Mouse (Mus musculus): ENCODE results near the gene Syngr1.

Gene Syngr1

DNA sequence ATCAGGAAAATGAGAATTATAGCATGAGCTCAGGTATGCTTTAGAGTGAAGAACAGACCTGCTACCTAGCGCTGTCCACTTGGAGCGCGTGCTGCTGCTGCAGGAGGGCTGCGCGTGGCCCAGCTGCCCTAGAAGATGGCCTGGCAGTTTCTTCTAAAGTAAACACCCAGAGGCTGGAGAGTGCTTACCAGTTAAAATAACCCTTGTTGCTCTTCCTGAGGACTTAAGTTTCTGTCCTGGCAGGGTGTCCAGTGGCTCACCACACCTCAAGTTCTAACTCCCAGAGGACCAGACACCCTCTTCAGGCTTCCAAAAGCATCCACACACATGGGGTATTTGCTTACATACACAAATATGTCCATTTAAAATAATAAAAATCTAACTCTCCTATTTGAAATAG, 54.3 kb downstream of the Syngr1 start:
- DNase-seq (ENCODE audit: low spot score) = no peak

DNA sequence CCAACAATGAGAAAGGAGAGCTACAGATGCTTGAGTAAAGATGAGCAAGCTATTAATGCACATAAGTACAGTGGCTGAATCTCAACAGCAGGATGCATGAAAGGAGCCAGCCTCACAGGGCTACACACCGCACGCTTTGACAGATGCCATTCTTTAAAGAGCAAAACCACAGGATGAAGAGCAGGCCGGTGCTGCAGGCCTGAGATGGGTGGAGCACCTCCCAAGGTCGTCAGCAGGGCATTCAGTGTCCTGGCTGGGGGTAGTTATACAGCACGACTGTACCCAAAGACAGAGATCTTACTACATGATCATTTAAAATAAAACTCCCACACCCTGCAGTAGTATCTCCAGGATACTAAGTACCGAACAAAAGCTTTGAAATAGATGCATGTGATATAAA, 55.0 kb downstream of the Syngr1 start:
- DNase-seq (ENCODE audit: low spot score) = no peak

DNA sequence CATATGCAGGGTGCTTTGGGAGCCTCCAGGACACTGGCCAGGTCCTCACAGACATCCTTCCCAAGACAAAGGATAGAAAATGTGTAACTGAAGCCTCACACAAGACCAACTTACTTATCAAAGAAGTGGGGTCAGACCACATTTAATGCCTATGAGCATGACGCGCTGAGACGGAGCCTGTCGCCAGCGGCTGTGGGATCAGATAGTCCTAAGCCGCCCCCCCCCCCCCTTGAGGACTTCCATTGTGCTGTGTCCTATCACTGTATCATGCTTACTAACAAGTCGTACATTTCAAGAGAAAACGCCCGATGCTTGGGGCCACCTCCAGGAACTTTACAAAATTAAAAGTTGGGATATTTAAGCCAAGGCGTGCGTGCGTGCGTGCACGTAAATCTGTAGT, 56.0 kb downstream of the Syngr1 start:
- no peak for DNase-seq (ENCODE audit: low spot score)

DNA sequence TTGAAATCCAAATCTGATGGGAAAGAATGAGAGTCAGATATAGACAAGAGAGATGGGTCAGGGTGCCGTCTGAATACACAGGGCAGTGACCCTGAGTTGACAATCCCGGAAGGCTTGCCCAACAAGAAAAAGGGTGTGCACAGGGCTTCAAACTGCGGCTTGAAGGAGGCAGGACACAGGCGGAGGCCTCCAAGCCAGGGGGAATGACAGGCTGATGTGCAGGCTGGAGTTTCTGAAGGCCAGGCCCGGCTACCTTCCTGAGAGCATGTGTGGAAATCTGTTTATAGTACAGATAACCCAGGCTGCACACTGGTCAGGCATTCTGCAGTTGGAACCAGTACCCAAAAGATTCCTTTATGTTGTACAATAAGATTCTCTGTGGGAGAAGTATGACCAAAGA, 56.4 kb downstream of the Syngr1 start:
- no peak for DNase-seq (ENCODE audit: low spot score)

DNA sequence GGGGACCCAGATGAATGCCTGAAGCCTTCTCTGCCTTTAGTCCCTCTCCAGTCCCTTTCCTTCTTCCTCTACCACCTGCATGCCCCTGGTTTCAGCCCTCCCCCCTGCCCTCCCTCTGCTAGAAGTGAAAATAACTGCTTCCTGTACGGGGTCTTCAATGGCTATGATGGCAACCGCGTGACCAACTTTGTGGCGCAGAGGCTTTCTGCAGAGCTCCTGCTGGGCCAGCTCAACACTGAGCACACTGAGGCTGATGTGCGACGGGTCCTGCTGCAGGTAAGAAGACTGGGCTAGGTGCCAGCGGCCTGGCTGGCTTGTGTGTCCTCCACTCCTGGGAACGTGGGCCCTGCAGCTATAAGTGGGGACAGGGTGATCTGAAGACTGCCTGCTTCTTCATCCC, 57.4 kb downstream of the Syngr1 start:
- peak; percentile 19 for DNase-seq (ENCODE audit: low spot score)

DNA sequence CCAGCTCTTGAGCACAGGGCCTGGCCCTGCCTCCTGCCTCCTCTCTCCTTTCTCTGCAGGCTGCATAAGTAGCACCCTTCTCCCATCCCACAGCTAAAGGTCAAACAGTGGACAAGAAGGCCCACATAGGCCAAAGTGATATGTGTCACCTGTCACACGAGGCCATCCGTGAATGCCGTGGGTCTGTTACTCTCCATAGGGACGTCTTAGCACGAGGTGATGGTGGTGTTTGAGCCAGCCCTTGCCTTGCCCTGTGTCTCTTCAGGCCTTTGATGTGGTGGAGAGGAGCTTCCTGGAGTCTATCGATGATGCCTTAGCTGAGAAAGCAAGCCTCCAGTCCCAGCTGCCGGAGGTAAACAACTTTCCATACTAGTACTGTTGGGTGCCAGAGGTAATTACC, 58.4 kb downstream of the Syngr1 start:
- DNase-seq (ENCODE audit: low spot score) = peak; percentile 70

DNA sequence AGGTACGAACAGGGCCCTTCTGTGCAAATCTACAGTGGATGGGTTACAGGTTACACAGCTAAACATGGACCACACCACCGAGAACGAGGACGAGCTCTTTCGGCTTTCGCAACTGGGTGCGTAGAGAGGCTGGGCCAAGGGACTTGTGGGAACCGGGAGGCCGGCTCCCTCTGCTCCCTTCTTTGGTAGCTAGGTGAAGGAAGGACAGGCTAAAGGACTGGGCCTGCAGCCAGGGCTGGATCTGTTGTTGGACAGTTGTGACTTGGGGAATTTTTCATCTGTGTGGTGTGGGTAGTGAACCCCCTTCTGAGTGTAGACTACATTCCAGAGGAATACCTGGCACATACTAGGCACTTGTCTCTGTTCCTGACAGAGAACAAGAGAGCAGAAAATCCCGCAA, 61.5 kb downstream of the Syngr1 start:
- no peak for DNase-seq (ENCODE audit: low spot score)

DNA sequence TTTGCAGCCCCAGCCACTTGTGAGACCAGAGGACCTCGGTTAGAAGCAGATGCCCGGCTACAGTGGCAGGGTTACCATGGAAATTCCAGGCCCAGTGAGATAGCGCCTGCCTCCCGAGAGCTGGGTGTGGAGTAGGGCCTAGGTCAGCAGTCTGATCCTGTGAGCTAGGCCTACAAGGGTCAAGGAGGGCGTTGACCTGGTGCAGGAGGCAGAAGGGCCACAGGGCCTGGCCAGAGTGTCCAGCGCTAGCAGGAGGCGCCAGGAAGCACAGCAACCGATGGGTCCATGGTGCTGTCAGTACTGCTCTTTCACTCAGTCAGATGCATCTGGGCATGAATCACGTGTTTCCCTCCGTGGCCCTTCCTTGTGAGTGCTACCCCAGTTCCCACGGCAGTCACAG, 62.6 kb downstream of the Syngr1 start:
- no peak for DNase-seq (ENCODE audit: low spot score)

DNA sequence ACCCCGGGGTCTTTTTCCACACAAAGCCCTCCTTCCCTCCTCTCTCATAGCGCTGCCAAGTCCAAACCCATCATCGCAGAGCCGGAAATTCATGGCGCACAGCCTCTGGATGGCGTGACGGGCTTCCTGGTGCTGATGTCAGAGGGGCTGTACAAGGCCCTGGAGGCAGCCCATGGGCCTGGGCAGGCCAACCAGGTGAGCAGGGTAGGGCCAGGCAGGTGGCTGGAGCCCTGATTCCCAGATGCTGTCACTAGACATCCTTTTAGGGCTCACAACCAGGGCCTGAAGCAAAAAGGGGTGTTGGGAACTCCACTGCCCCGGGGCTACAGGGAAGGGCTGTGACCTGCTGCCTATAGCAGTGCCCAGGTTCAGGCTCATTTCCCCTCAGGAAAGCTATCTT, 64.6 kb downstream of the Syngr1 start:
- DNase-seq (ENCODE audit: low spot score) = no peak

DNA sequence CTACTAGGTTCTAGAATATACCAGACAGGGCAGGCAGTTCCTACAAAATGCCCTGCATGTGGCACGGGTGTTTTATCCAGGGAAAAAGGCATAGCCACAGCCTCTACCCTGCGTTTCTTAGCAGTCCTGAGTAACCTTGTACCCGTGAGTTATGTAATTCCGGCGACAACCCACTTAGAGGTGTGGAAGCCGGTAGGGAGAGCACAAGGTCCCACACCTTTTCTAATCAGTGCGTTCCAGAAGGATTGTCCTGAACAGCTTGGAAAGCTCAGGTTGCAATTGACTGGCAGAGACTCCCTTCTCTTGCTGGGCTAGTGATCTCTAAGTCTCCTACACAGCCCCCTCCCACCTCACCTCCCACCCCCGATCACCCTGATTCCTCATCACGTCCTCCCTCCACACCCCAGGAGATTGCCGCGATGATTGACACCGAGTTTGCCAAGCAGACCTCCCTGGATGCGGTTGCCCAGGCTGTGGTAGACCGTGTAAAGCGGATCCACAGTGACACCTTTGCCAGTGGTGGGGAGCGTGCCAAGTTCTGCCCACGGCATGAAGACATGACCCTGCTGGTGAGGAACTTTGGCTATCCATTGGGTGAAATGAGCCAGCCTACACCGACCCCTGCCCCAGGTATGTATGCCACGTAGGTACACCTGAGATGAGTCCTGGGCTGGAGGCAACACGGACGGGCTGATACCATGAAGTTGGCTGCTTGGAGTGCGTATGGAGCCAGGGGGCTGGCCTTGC, 66.2 kb downstream of the Syngr1 start:
- DNase-seq (ENCODE audit: low spot score) = no peak

DNA sequence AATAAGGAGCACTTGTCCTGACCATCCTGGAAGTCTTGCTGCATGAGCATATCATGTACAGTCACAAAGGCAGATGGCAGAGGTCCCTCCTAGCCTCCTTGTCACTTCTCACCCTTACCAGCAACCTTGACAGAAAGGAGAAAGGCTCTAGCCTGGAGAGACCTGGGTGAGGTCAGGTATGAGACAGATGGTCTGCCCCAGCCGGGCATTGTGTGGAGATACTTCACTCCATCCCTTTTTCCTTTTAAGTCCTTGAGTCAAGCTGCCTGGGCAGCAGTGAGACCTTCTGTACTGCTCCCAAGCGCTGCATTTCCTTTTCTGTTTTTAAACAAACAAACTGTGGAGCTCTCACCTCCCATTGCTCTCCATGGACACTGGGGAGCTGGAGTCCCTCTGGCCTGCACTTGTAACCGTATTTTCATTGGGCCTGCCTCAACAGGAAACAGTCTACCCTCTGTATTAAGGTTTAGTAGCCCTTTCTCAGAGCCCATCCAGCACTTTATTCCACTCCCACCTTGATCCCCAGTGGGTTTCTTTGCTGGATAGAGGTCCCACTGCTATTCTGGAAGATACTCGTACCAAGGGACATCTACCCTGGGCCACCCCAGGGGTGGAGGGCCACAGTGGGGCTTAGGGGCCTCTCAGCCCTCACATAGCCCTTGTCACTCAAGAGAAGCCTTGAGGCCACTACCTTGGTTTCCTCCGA, 67.0 kb downstream of the Syngr1 start:
- no peak for DNase-seq (ENCODE audit: low spot score)

DNA sequence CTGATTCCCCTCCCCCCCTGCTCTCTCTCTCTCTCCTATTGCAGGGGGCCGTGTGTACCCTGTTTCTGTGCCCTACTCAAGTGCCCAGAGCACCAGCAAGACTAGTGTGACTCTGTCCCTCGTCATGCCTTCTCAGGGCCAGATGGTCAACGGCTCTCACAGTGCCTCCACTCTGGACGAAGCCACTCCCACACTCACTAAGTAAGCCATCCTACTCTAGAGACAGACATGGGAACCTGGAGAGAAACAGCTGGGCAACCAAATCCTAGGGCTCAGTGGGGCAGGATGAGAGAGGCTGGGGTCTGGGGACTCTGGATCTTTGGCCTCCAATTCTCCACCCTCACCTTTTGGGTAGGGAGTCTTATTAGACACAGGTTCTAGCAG, 67.6 kb downstream of the Syngr1 start:
- no peak for DNase-seq (ENCODE audit: low spot score)

DNA sequence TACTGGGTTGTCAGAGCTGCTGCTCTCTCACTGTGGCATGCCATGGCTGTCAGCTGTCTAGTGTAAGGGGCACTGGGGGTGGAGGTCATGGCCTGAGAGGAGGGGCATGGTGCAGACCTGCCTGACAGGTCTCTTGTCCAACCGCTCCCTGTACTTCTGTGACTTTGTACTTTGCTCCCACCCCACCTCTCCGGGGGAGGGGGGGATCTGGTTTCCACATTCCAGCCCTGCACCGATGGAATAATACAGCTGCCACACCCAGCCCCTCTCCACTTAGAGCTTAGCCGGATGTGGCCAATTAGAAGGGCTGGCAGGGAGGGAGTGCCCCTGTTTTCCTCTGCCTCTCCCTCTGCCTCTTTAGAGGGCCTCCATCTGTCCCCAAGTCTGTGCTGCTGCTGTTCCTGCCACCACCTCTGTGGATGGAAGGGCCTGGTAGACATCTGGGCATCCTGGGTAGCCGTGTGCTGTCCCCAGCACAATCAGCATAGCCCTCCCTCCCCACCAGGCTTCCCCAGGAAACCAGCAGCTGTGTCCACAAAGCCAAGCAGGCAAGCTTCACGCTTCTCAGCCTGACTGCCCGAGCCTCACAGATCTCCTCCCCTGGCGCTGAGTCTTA, 68.3 kb downstream of the Syngr1 start:
- DNase-seq (ENCODE audit: low spot score) = no peak

DNA sequence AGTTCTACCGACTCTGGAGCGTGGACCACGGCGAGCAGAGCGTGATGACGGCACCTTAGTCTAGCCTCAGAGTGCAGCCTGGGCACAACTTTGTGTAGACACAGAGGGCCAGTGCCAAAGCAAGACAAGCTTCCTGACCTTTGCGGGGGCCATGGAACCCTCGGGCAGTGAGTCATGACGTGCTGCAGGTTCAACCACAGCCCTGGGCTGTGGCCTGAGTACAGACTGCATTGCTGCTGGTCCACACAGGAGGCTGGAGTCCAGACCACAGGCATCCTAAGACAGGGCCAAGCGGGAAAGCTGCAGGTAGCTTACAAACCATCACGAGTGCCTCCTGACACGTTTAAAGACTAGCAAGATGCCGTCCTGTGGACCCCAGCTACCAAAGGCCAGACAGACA, 69.1 kb downstream of the Syngr1 start:
- DNase-seq (ENCODE audit: low spot score) = no peak

DNA sequence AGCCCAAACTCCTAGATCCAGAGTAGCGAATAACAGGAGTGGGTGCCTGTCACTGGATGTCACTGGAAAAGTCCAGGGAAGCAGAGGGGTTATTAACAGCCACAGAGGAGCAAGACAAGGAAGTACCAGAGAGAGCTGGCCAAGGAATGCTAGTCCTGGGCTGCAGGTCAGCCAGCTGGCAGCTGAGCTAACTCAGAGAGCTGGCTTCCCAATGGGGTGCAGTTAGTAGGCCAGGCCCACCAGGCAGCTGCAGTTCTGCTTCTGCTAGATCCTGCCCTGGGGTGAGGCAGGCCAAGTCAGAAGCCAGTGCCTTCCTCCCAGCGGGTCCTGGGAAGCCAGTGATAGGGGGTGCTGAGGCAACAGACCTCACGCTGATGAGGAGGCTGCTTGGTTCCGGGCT, 69.6 kb downstream of the Syngr1 start:
- DNase-seq (ENCODE audit: low spot score) = no peak

DNA sequence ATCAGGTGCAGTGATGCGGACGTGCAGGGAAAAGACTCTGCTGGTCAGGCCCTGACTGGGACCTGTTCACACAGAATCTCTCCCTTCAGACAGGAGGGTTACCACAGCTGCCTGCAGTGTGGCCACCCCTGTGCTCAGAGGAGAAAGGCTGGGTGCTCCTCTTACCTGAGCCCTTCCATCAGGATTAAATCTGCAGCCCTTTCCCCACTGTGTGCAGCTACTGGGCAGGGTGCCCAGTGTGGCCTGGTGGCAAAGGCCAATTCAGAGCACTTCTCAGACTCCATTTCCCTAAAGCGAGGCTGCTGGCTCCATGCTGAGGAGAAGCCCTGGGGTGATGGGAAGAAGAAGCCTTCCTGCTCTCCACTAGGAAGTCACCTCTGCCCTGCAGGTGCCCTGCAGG, 70.1 kb downstream of the Syngr1 start:
- no peak for DNase-seq (ENCODE audit: low spot score)

DNA sequence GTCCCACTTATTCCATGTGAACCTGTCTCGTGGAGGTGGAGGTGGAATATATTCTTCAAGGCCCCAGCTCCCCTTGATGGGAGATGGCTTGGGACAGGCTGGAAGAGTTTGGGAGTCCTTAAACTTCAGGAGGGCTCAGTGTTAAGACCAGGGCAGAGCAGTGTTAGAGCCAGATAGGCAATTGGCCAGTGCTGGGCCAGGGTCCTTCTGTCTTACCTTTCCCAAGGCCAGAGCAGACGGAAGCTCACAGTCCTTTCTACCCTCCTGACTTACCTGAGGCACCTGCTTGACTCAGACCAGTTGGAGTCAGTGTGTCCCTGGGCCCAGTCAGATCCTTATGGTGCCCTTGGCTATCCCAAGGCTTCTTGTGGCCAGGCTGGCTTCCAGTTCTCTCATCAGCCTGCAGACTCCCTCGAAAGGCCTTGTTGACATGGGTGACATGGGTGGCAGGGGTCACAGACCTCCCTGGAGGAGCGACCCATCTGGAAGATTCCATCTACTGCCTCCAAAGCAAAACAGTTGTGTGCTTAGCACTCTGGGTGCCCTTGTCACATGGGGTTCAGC, 71.3 kb downstream of the Syngr1 start:
- no peak for DNase-seq (ENCODE audit: low spot score)

DNA sequence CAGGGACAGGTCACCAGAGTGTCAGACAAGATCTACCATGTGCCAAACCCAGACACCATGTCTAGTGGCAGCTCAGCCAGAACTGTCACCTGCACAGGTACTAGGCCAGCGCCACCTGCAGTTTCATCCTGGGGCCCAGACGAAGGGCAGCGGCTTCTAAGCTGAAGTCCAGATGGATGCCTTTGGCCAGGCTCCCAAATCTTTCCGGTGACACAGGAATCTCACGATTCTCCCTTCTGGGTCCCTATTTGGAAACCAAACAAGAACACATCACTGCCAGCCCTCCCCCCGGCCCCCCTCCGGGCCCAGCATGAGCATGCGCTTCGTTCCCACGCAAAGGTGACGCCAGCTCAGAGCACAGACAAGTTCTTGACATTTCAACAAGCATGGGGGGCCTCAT, 72.1 kb downstream of the Syngr1 start:
- DNase-seq (ENCODE audit: low spot score) = no peak

DNA sequence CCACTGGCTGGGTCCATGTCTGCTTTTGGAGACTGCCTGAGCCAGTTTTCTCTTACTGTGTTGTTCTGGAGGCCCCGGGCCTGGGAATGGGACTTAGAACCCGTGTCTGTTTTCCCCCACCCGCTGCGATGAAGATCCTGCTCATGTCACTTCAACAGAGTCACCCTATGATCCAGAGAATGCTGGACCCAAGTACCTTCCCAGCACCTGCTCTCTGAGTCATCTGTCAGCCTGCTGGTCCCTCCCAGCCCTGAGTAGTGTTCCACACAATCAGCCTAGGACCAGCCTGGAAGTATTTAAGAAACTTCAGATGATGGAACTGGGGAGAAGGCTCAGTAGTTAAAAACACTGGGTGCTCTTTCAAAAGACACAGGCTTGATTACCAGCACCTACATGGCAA, 72.6 kb downstream of the Syngr1 start:
- no peak for DNase-seq (ENCODE audit: low spot score)

DNA sequence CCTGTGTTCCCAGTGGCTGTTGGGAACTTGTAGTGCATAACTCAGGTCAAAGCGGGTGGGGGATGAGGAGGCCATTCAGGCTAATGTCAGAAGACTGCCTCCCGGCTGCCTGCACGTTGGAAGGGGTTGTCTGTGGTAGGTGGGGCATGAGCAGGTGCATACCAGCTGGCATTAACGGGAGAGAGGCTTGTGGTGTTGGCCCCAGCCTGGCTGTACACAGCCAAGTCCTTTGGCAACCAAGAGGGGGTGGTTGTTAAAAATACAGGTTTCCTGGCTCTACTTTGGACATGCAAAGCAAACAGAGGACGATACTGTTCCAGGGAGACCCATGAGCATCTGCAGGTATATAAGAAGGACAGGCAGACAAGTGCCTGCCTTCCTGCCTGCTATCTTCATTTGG, 74.3 kb downstream of the Syngr1 start:
- DNase-seq (ENCODE audit: low spot score) = no peak

Data from T-cell, adult 2 months (primary cell).